Mouse (Mus musculus) intestine, postnatal 0 days (tissue): Measurements from ENCODE around the gene Armc5. TPM values are rescaled to one million over a fixed set of nuclear protein-coding genes. Genes with fewer than 3 reads are reported as not detected.

Source experiments
- ATAC-seq: fragments of 200-750 bp; cut with Nextera tagmentation; 2 replicates; pipeline ENCODE4 v1.8.0; 2017; ENCODE audit warnings: mild to moderate bottlenecking, moderate TSS enrichment, moderate library complexity
- H3K27ac ChIP-seq: fragments of 300-500 bp; sonication (generic); 2 replicates; pipeline ENCODE4 v1.5.1; 2014; ENCODE audit warnings: mild to moderate bottlenecking, low read depth, low read length, moderate library complexity
- H3K27me3 ChIP-seq: fragments of 300-500 bp; sonication (generic); replicated peaks from 2 replicates; pipeline ENCODE4 v1.6.1; 2014; ENCODE audit warnings: low read length, mixed read lengths; ENCODE audit not compliant: control insufficient read depth, insufficient read depth
- H3K36me3 ChIP-seq: fragments of 300-500 bp; sonication (generic); 2 replicates; pipeline ENCODE4 v1.6.1; 2014; ENCODE audit warnings: mild to moderate bottlenecking, moderate library complexity; ENCODE audit not compliant: control insufficient read depth, insufficient read depth
- H3K4me1 ChIP-seq: fragments of 300-500 bp; sonication (generic); replicated peaks from 2 replicates; pipeline ENCODE4 v1.6.1; 2014; ENCODE audit warnings: antibody characterized with exemption, low read length, mixed read lengths; ENCODE audit not compliant: control insufficient read depth, insufficient read depth
- H3K4me2 ChIP-seq: fragments of 300-500 bp; sonication (generic); replicated peaks from 2 replicates; pipeline ENCODE4 v1.6.1; 2014; ENCODE audit warnings: low read depth, mild to moderate bottlenecking, moderate library complexity
- H3K4me3 ChIP-seq: fragments of 300-500 bp; sonication (generic); 2 replicates; pipeline ENCODE4 v1.5.1; 2014; ENCODE audit warnings: low read depth, low read length
- H3K9ac ChIP-seq: fragments of 300-500 bp; sonication (generic); 2 replicates; pipeline ENCODE4 v1.6.1; 2014; ENCODE audit warnings: mild to moderate bottlenecking, low read depth, low read length
- H3K9me3 ChIP-seq: fragments of 300-500 bp; sonication (generic); 2 replicates; pipeline ENCODE4 v1.6.1; 2016; ENCODE audit warnings: mixed run types; ENCODE audit not compliant: control insufficient read depth
- CTCF ChIP-seq: sonication (generic); IDR thresholded peaks from 2 replicates; pipeline ENCODE4 v1.5.1; 2016; ENCODE audit warnings: low read depth, mild to moderate bottlenecking, control low read depth, antibody characterized with exemption, moderate library complexity
- WGBS: fragments of 180-500 bp; shearing (Covaris S2); extraction: QIAGEN DNeasy Blood & Tissue Kit; methylation state at CpG from one replicate; pipeline ENCODE4 v1.1.7; 2014; 5-methylcytosine and 5-hydroxymethylcytosine counted together
- polyA plus RNA-seq: library from polyadenylated mRNA; unstranded; fragments of >200 nt; fragmentation: Nextera tagmentation; extraction: Ambion mirVana; gene quantifications from 2 replicates; pipeline ENCODE4 v1.2.1, GENCODE M21; 2015

The Armc5 gene
- polyA plus RNA-seq, 1 experiment from 2014 or later: 12.1 TPM

DNA sequence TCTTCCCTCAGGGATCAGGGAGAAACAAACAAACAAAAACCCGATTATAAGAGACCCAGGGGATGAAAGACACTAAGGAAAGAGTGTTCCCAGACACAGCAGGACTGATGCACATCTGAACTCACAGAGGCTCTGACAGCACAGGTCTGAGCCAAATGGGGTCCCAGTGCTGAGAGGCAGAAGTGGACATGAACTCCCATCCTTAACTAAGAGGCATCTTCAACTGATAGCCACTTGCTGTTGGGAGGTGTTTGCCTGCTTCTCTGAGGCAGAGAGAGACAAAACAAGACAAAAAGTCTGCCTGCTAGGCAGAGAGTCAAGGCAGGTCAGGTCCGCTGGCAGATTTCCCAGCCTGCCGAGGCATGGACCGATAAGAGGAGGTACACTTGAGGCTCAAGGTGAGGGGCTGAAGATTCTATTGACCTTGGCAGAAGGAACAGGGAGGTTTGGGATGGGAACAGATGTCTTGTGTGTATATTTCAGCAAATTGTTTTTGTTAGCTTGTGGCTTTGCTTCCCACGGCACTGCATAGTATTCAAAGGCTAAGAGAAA is 19.7 kb downstream of the Armc5 start:
- H3K9ac ChIP-seq: no peak overlapping the region
- H3K27me3 ChIP-seq: no peaks in the 10 kb centered on the region
- peaks cover 15% of the 10 kb centered on the region; the same call in 1 of the 2 replicates for H3K36me3 ChIP-seq
- H3K4me2 ChIP-seq: no peak overlapping the region
- H3K9me3 ChIP-seq: no peaks in the 10 kb centered on the region
- TF ChIP-seq CTCF: no peak
- WGBS: 30% methylated on average over 5 of the region's 5 CpGs
- no peak overlapping the region for H3K27ac ChIP-seq
- no peak overlapping the region for H3K4me3 ChIP-seq
- no peak for ATAC-seq
- H3K4me1 ChIP-seq: 0 out of 2 replicates have a peak, but pooled peaks cover 3% of the 10 kb centered on the region

- WGBS: 81% methylated on average over 6 of the region's 6 CpGs
- no peak within 1 kb of the TSS for H3K9ac ChIP-seq
- no peak for ATAC-seq
- H3K9me3 ChIP-seq: no peaks in the 10 kb centered on the region
- H3K27me3 ChIP-seq: no peaks in the 10 kb centered on the region
- no peak for TF ChIP-seq CTCF
- no peak within 1 kb of the TSS for H3K27ac ChIP-seq
- no peaks in the 10 kb centered on the region for H3K36me3 ChIP-seq
- H3K4me2 ChIP-seq: no peak within 1 kb of the TSS
- H3K4me1 ChIP-seq: no peaks in the 10 kb centered on the region
- no peak within 1 kb of the TSS for H3K4me3 ChIP-seq
Observed at GRCm38 (mm10) chr7:128265411-128265810, 28.3 kb downstream of the Armc5 start, which contains the start of gene Slc5a2. TSS of gene Slc5a2 (plus strand) at chr7:128265657.

DNA sequence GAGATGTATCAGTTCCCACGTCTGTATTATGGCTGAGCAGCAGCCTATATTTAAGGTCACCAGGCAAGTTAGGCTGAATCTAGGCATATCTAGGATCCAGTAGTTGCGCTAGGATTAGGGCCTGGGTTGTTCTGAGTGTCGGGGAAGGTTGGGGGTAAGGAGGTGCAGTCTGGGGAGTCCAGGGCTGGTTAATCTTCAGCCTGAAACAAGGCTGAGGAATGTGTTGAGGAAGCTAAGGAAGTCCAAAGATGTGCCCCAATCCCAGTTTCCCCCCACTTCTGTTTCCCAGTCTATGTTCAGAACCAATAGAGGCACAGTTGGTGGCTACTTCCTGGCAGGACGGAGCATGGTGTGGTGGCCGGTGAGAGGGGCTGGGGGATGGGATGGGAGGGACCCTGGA is 28.9 kb downstream of the Armc5 start:
- no peak overlapping the region for H3K27ac ChIP-seq
- H3K4me2 ChIP-seq: no peak overlapping the region
- H3K9ac ChIP-seq: no peak overlapping the region
- no peak overlapping the region for H3K4me3 ChIP-seq
- H3K9me3 ChIP-seq: no peaks in the 10 kb centered on the region
- H3K4me1 ChIP-seq: no peaks in the 10 kb centered on the region
- H3K36me3 ChIP-seq: peaks cover 3% of the 10 kb centered on the region; the same call in 1 of the 2 replicates
- no peak for ATAC-seq
- no peak for TF ChIP-seq CTCF
- no peaks in the 10 kb centered on the region for H3K27me3 ChIP-seq
- 69% methylated on average over 5 of the region's 5 CpGs for WGBS

DNA sequence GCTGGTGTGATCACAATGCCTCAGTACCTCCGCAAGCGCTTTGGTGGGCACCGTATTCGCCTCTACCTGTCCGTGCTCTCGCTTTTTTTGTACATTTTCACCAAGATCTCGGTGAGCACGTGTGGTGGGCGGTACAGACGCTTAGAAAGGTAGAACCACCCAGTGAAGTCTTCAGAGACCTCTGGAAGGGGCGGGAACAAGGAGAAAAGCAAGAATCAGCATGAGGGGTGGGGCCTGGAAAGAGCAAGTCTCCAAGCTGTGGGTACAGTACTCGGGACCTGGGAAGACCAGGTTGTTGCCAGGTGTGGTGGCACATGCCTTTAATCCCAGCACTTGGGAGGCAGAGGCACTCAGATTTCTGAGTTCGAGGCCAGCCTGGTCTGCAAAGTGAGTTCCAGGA is 30.2 kb downstream of the Armc5 start:
- Histone ChIP-seq H3K4me2 (no peak overlapping the region), H3K9ac (no peak overlapping the region), H3K4me3 (no peak overlapping the region), H3K9me3 (no peaks in the 10 kb centered on the region), H3K4me1 (no peaks in the 10 kb centered on the region), H3K36me3 (peaks cover 14% of the 10 kb centered on the region), H3K27ac (no peak overlapping the region), H3K27me3 (no peaks in the 10 kb centered on the region)
- WGBS: 63% methylated on average over 13 of the region's 13 CpGs
- no peak for TF ChIP-seq CTCF
- no peak for ATAC-seq

DNA sequence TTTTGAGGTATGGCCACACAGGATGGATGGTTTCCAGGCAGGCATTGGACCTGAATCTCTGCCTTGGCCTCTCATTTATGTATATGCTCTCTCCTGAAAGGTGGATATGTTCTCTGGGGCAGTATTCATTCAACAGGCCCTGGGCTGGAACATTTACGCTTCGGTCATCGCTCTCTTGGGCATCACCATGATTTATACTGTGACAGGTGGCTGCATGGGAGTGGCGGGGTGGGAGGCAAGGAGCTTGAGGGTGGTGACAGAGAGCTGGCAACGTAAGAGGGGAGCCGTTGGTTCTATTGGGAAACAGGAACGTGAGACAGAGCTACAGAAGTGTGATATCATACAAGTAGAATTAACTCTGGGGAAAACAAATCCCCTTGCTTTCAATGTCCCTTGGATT is 30.7 kb downstream of the Armc5 start:
- H3K27me3 ChIP-seq: no peaks in the 10 kb centered on the region
- H3K4me3 ChIP-seq: no peak overlapping the region
- H3K27ac ChIP-seq: no peak overlapping the region
- 76% methylated on average over 7 of the region's 7 CpGs for whole genome bisulfite sequencing
- no peaks in the 10 kb centered on the region for H3K9me3 ChIP-seq
- no peak overlapping the region for H3K9ac ChIP-seq
- no peak overlapping the region for H3K4me2 ChIP-seq
- no peak for ATAC-seq
- TF ChIP-seq CTCF: no peak
- H3K4me1 ChIP-seq: no peaks in the 10 kb centered on the region
- peaks cover 17% of the 10 kb centered on the region for H3K36me3 ChIP-seq

GRCm38 (mm10) chr7:128270431-128270850 is 33.3 kb downstream of the Armc5 start:
- H3K4me1 ChIP-seq: no peaks in the 10 kb centered on the region
- WGBS: 31% methylated on average over 13 of the region's 13 CpGs
- ATAC-seq: peak; percentile 69
- H3K4me3 ChIP-seq: no peak overlapping the region
- H3K27ac ChIP-seq: no peak overlapping the region
- peaks cover 40% of the 10 kb centered on the region for H3K36me3 ChIP-seq
- no peak overlapping the region for H3K9ac ChIP-seq
- no peaks in the 10 kb centered on the region for H3K27me3 ChIP-seq
- H3K4me2 ChIP-seq: peak overlapping the region; percentile 27
- no peak for TF ChIP-seq CTCF
- no peaks in the 10 kb centered on the region for H3K9me3 ChIP-seq
